ENCODE assay signal across 8 mouse cellular contexts in genomic region chr13:83571973-83572447, GRCm38 (mm10).
DNase-seq lines count a peak whose midpoint lies in the region; ATAC-seq and TF ChIP-seq lines count a peak whose summit lies in the region.

No protein-coding gene starts in this region.

- H3K4me1 ChIP-seq in heart, embryonic 15.5 days (replicated peaks) = peaks cover 48% of the 10 kb centered on the region

- TF ChIP-seq CTCF in brain, embryonic 14.5 days (IDR thresholded peaks at IDR 0.05; ENCODE audit: borderline replicate concordance, extremely low read depth, insufficient read depth, insufficient read length) = no peak

- H3K9me3 ChIP-seq in heart, embryonic 15.5 days (replicated peaks) = no peaks in the 10 kb centered on the region

- no peaks in the 10 kb centered on the region for H3K36me3 ChIP-seq in heart, embryonic 15.5 days

- 0 out of 2 replicates have a peak overlapping the region, but pooled peaks have one; percentile 38 for H3K9ac ChIP-seq in heart, embryonic 15.5 days

- 17% methylated on average over 7 of the region's 7 CpGs for WGBS in heart, embryonic 15.5 days

- no peaks in the 10 kb centered on the region for H3K27me3 ChIP-seq in heart, embryonic 15.5 days

- peak overlapping the region; percentile 50 for H3K4me2 ChIP-seq in heart, embryonic 15.5 days

- peak; percentile 42 for ATAC-seq in frontal cortex, adult (ENCODE audit: low TSS enrichment)
- peak; percentile 78 for ATAC-seq in heart, embryonic 15.5 days (replicated peaks; ENCODE audit: insufficient number of reproducible peaks, insufficient read depth, low FRiP score, low read depth)
- ATAC-seq in monocyte, adult 5-6 weeks (replicated peaks; ENCODE audit: insufficient number of reproducible peaks, low FRiP score, low TSS enrichment, poor library complexity, severe bottlenecking) = peak; percentile 93

- no peak for DNase-seq in frontal cortex, postnatal 36 days (ENCODE audit: low spot score in 2 of 2)
- DNase-seq in 416B (ENCODE audit: low read depth) = peak; percentile 96
- peak; percentile 44 for DNase-seq in brain, embryonic 14.5 days (ENCODE audit: low read depth)
- peak; percentile 52 to 57 for DNase-seq in left cerebral cortex, postnatal 10 days (ENCODE audit: extremely low spot score in 1 of 2, low spot score in 2 of 2)
- no peak for DNase-seq in adipocyte (ENCODE audit: low spot score)

- intact Hi-C loops in left cerebral cortex, postnatal 10 days (cut with DNase I) = no loop called here

- TF ChIP-seq POLR2A in brain, embryonic 14.5 days (IDR thresholded peaks at IDR 0.05; ENCODE audit: borderline replicate concordance, extremely low read depth, insufficient read depth, insufficient read length, poor library complexity, severe bottlenecking) = no peak

- peak overlapping the region; percentile 80 for H3K27ac ChIP-seq in heart, embryonic 15.5 days

- no peak overlapping the region for H3K4me3 ChIP-seq in heart, embryonic 15.5 days

Comparison
In these comparisons a context has a peak if more than half of its experiments do, and no peak if none do; other contexts are left out.
1. ATAC-seq: peak in every context shown above with its lines; median percentile 93 in monocyte, adult 5-6 weeks; 78 in heart, embryonic 15.5 days; 42 in frontal cortex, adult.
2. DNase-seq: peak in 416B (single experiment), brain, embryonic 14.5 days (single experiment) and left cerebral cortex, postnatal 10 days (2 of 2); none in frontal cortex, postnatal 36 days (0 of 2) and adipocyte (single experiment).